Mouse (Mus musculus) naive thymus-derived CD4-positive, alpha-beta T cell, adult 5 months (primary cell): Measurements from ENCODE around the gene Ino80e. TPM values are rescaled to one million over a fixed set of nuclear protein-coding genes. Genes with fewer than 3 reads are reported as not detected.

Experiments used
- polyA plus RNA-seq: library from polyadenylated mRNA; unstranded; fragments of 100-300 nt; shearing (Covaris generic); gene quantifications from one replicate; pipeline ENCODE4 v1.2.1, GENCODE M21; 2017

The Ino80e gene
- polyA plus RNA-seq, result 49.0 TPM

GRCm38 (mm10) chr7:126862147-126862784, at the start of gene Ino80e:
Gene Ino80e, minus strand, starts transcription at chr7:126862377.

GRCm38 (mm10) chr7:126884286-126885164, 22.3 kb upstream of the Ino80e start, which contains the start of gene Taok2:
Gene Taok2, minus strand, starts transcription at chr7:126884703.

GRCm38 (mm10) chr7:126861429-126862130, 597 bp downstream of the Ino80e start, which contains the start of gene Hirip3:
Gene Hirip3, plus strand, starts transcription at chr7:126861972.

DNA sequence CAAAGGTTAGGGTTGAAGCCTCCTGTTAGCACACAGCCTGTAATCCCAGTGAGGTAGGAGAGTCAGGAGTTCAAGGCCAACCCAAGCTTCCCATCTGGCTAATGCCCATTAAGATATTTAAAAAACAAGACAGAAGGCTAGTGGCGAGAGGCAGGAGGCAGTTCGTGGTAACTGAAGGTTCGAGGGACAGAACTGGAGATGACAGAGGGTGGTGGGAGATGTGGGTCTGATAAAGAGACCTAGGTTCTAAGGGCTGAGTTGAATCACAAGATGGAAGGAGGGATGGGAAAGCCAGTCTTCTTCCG, 15.1 kb downstream of the Ino80e start, which contains the start of gene Doc2a:
Doc2a (plus strand) TSS at position 301 of the 305 bp plus-strand sequence.

GRCm38 (mm10) chr7:126831539-126831938, 30.6 kb downstream of the Ino80e start, which contains the start of gene 4930451I11Rik:
Gene 4930451I11Rik, minus strand, starts transcription at chr7:126831639.

Other genes starting within 250 kb of the Ino80e start
- gene Nupr1, start 231.5 kb downstream of the Ino80e start, polyA plus RNA-seq, result not detected
- gene Sgf29, start 213.1 kb downstream of the Ino80e start, polyA plus RNA-seq, result 89.1 TPM
- 0.36 TPM for gene Sult1a1, start 185.9 kb downstream of the Ino80e start, polyA plus RNA-seq
- 80.9 TPM for gene Bola2, start 167.0 kb downstream of the Ino80e start, polyA plus RNA-seq
- gene Slx1b, start 166.6 kb downstream of the Ino80e start, polyA plus RNA-seq, result 3.5 TPM
- gene Coro1a, start 154.6 kb downstream of the Ino80e start, polyA plus RNA-seq, result 2,123 TPM
- 20.2 TPM for gene Mapk3, start 102.8 kb downstream of the Ino80e start, polyA plus RNA-seq
- gene Gdpd3, start 96.0 kb downstream of the Ino80e start, polyA plus RNA-seq, result 0.81 TPM
- 416 TPM for gene Ypel3, start 85.4 kb downstream of the Ino80e start, polyA plus RNA-seq
- 5.2 TPM for gene Tbx6, start 80.9 kb downstream of the Ino80e start, polyA plus RNA-seq
- gene Ppp4c, start 69.9 kb downstream of the Ino80e start, polyA plus RNA-seq, result 341 TPM
- gene Fam57b, start 64.7 kb downstream of the Ino80e start, polyA plus RNA-seq, result not detected
- not detected for gene 4930451I11Rik, start 30.7 kb downstream of the Ino80e start, polyA plus RNA-seq
- gene Doc2a, start 15.0 kb downstream of the Ino80e start, polyA plus RNA-seq, result not detected
- 10.0 TPM for gene Hirip3, start 405 bp downstream of the Ino80e start, polyA plus RNA-seq
- 44.2 TPM for gene Taok2, start 22.3 kb upstream of the Ino80e start, polyA plus RNA-seq
- gene Tmem219, start 60.5 kb upstream of the Ino80e start, polyA plus RNA-seq, result 32.2 TPM
- gene Kctd13, start 66.5 kb upstream of the Ino80e start, polyA plus RNA-seq, result 37.5 TPM
- gene Asphd1, start 87.2 kb upstream of the Ino80e start, polyA plus RNA-seq, result not detected
- gene Sez6l2, start 88.2 kb upstream of the Ino80e start, polyA plus RNA-seq, result 0.36 TPM
- 143 TPM for gene Cdipt, start 113.5 kb upstream of the Ino80e start, polyA plus RNA-seq
- gene Cdiptos, start 113.7 kb upstream of the Ino80e start, polyA plus RNA-seq, result 0.70 TPM
- 34.6 TPM for gene Mvp, start 152.2 kb upstream of the Ino80e start, polyA plus RNA-seq
- 2.0 TPM for gene Pagr1b, start 154.1 kb upstream of the Ino80e start, polyA plus RNA-seq
- 34.0 TPM for gene Pagr1a, start 155.0 kb upstream of the Ino80e start, polyA plus RNA-seq
- 30.6 TPM for gene Gm42742, start 158.7 kb upstream of the Ino80e start, polyA plus RNA-seq
- 2.7 TPM for gene Prrt2, start 158.8 kb upstream of the Ino80e start, polyA plus RNA-seq
- gene Maz, start 164.7 kb upstream of the Ino80e start, polyA plus RNA-seq, result 76.6 TPM
- 4.4 TPM for gene Kif22, start 180.1 kb upstream of the Ino80e start, polyA plus RNA-seq
- not detected for gene Zg16, start 225.0 kb upstream of the Ino80e start, polyA plus RNA-seq
- 117 TPM for gene AI467606, start 229.0 kb upstream of the Ino80e start, polyA plus RNA-seq